Mouse (Mus musculus) kidney, postnatal 36 days (tissue): ENCODE results near the gene Pex14.

Experiments used
- DNase-seq, 2 experiments: peaks; one replicate each; pipeline ENCODE4 v3.0.0; 2021 to 2022; ENCODE audit warnings: mixed read lengths in 2 of 2

Pex14 gene

DNA sequence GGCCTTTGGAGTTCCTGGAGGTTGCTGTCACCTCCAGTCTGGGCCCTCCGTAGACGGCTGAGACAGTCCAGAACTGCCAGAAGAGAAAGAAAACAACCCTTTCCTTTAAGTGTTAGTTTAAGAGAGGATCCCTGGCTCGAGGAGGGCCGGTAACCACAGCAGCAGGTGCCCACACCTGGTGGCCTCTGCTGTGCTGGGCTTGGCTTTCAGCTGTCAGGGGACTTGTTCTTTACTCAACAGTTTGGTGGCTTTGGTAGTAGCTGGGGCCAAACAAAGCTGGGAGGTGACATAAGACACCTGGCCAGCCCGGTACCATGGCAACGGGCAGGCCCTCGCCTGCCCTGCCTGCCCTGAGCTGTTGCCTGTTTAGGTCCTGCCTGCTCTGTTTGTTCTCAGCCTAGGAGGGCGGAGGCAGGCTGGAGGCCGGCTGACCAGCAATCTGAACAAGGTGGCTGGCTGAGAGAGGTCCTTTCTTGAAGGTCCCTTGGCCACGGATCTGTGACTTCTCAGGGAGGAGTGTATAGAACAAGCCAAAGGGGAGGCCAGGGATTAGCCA is 151.8 kb downstream of the Pex14 start:
- DNase-seq, result peak; percentile 54 to 68

DNA sequence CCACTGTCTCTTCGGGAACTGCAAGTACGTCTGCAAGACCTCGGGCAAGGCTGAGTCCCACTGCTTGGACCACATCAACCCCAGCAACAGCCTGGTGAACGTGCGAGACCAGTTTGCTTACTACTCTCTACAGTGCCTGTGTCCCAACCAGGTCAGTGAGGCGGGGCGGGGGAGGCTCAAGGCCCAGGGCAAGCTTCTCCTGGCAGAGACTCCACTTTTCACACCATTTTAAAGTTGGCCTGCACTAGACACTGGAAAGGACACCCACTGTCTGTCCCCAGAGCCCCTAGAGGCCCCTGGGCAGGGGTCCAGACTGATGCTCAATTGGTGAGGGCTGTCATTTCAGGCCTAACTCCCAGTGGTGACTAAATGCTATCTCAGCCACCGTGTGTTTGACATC is 153.6 kb downstream of the Pex14 start:
- DNase-seq, result no peak

DNA sequence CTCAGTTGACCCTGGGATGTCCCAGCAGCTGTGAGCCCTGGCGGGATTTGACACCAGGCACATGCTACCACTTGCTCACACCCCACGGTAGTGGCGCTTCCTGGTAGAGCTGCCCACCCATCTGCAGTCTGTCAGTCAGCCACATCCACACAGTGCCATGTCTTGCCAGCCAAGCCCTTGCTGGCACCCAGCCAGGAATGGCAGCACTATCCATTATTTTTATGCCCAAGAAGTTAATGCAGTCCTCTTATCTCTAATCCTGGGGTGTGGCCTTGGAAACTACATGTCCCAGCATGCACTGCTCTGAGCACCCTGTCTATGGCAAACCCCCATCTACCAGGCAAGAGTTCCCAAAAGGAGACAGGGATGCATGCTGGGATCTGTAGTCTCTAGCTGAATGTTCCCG is 154.2 kb downstream of the Pex14 start:
- DNase-seq, result peak in 1 of 2 experiments; percentile 55

GRCm38 (mm10) chr4:148943099-148943498 is 156.6 kb downstream of the Pex14 start:
- DNase-seq, result no peak

DNA sequence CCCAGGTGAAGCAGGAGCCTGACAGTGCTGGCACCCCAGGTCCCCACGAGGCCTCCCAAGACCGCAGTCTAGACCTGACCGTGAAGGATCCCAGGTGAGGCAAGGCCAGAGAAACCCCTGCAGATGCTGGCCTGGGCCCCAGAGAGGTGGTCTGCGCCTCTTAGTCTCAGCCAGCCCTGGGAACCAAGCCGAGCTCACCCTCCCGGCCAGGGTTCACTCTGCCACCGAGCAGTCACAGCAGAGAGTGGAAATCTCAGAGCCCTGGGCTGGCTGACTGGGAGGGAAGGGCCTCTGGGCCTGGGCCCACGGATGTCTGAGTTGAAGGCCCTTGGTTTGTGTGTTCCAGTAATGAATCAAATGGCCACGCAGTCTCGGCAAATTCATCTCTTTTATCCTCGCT is 158.4 kb downstream of the Pex14 start:
- no peak for DNase-seq

- peak; percentile 85 to 88 for DNase-seq
Observed at GRCm38 (mm10) chr4:148940674-148941211, 158.9 kb downstream of the Pex14 start.

DNA sequence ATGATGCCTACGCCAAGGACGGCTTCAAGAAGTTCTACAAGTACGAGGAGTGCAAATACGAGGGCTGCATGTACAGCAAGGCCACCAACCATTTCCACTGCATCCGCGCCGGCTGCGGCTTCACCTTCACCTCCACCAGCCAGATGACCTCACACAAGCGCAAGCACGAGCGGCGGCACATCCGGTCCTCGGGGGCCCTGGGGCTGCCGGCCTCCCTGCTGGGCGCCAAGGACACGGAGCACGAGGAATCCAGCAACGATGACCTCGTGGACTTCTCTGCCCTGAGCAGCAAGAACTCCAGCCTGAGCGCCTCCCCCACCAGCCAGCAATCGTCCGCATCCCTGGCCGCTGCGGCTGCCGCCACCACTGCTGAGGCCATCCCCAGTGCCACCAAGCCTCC is 161.1 kb downstream of the Pex14 start:
- DNase-seq, result no peak

DNA sequence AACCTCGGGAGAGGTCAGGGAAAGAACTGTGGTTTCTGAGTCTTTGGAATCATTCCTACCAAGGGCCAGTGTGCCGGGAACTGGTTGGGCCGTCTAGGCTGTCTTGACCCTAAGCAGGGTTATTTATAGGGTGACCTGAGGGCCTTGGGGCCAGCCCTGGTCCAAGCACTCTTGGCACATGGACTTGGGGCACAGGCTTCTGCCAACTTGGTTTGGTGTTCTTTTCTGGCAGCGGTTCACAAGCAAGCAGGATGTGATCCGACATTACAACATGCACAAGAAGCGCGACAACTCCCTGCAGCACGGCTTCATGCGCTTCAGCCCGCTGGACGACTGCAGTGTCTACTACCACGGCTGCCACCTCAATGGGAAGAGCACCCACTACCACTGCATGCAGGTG is 162.9 kb downstream of the Pex14 start:
- no peak for DNase-seq

GRCm38 (mm10) chr4:148936111-148936510 is 163.6 kb downstream of the Pex14 start:
- no peak for DNase-seq

- no peak for DNase-seq
Observed at GRCm38 (mm10) chr4:148935211-148935610, 164.5 kb downstream of the Pex14 start.

GRCm38 (mm10) chr4:148933109-148933508 is 166.6 kb downstream of the Pex14 start:
- DNase-seq, result no peak

DNA sequence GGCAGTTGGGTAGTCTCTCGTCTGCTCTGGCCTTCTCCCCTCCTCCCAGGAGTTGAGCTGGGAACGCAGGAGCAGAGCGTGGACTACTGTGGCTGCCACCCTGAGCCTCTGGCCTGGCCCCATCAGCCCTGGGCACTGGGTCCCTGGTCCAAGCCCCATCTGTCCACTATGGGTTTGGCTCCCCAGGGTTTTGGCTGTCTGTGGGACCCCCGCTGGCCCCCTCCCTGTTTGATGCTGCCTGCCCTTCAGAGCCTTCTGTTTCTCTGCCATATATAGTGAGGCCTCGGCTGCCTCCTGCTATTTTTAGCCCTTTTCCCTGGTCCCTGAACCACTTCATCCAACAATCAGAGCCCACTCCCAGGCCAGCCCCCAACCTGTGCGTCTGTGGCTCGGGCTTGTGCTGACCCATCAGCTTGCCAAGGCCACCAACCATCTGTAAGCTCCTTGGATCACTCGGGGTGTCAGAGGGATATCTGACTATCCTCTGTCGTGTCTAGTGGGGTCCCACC is 168.9 kb downstream of the Pex14 start:
- DNase-seq, result no peak

DNA sequence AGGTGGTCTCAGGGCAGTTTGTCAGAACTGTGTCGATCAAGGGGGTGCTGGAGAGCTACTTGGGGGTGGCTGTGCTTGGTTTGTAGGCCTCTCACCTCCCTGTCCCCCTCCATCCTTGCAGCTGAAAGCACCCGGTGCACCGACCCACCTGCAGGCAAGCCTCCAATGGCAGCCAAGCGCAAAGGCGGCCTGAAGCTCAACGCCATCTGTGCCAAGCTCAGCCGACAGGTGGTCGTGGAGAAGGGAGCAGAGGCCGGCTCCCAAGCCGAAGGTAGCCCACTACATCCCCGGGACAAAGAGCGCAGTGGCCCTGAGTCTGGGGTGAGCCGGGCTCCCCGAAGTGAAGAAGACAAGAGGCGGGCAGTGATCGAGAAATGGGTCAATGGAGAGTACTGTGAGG is 170.8 kb downstream of the Pex14 start:
- no peak for DNase-seq

DNA sequence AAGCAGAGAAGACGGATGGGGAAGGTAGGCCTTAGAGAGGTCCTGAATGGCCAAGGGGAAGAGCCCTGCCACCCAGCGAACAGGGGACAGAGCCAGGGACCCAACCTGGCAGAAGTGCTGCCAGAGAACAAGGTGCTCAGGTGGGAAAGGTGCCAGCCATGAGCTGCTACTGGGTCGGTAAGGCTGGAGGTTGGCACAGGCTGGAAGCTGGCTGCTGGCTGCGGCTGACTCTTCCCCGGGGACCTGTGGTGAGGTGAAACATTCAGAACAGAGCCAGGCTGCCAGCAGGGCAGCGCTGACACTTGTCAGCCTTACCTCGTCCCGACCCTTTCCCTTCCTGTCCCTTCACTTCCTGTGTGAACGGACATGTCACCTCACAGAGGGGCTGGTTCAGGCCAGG is 171.4 kb downstream of the Pex14 start:
- peak; percentile 77 to 84 for DNase-seq

DNA sequence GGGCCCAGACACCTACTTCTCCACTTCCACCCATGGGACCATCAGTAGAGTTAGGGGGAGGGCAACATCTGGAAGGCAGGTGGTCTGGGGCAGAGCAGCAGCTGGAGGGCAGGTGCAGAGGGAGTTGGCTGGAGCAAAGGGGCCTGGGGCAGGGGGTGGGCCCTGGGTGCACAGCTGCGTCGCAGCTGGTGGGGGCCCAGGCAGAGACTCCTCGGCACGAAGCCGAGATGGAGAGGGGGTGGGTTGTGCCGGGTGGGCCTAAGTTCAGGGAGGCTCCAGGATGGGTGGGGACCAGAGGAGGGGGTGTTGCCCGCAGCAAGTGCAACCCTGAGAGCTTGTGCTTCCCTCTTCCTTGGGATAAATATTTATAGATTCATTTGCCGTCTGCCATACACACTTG is 173.2 kb downstream of the Pex14 start:
- DNase-seq, result no peak

DNA sequence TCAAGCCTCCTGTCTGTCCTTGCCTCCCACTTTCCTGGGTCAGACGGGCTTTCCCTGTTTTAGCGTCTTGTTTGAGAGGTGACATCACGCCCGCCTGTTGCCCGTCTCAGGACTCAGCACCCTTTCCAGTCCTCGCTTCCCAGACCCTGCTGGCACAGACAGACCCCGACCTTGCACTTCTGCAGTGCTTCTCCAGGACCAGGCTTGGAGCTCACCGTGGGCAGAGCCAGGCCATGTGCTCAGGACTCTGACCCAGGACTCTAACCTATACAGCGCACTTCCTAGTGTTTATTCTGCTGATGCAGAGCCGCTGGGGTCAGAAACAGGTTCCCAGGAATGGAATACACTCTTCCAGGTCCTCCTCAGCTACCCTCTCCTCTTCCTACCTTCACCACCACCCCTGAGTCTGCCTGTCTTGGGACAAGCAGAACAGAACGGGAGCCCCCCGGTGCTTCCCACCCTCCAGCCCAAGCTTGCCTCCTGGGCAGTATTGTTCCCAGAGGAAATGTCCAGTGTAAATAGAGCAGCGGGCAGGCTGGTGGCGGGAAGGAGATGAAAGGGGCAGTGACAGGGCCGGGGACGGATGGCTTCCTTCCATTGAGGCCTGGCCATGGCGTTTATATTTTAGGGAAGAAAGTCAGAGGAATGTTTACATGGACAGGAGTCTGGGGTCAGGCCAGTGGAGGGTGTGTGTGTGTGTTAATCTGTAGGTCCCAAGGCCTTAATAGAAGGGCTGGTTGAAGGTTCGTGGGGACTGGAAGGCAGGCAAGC is 173.9 kb downstream of the Pex14 start:
- DNase-seq, result peak; percentile 47 to 48

DNA sequence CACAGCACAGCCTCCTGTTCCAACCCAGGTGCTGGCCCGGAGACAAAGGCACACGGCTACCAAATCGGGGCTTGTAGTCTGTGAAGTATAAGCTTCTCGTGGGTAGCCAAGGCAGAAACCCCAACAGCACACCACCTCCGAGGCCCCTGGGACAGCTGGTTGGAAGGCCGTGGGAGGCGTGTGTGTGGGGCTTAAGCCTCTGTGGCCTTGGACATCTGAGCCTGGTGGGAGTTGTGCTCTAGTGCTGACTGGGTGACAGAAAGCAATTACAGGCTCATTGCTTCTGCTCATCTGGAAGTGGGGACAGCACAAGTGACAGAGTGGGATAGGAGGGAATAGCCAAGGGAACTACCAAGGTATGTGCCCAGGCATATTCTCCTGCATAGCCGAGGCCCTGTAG is 175.7 kb downstream of the Pex14 start:
- DNase-seq, result no peak

GRCm38 (mm10) chr4:148923414-148923813 is 176.3 kb downstream of the Pex14 start:
- no peak for DNase-seq

DNA sequence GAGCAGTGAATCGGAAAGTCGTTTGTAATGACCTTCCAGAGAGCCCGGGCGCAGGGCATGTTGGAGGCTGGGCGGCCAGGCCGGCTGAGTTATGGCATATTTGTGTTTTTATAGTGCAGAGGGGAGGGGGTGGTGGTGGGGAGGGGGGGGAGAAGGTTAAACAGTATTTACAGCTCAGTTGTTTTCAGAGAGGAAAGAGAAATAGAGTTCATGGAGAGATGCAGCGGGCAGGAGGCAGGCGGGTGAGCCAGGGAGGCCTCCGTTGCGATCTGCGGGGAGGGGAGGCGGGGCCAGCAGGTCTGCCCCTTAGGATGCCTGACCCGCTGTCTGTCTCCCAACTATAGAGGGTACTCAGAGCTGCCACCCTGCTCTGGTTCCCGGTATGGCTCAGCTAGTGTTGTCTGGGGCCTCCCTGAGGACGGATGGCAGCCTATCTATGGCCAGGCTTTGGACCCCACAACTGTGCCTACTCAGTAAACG is 177.4 kb downstream of the Pex14 start:
- DNase-seq, result peak in 1 of 2 experiments; percentile 63

DNA sequence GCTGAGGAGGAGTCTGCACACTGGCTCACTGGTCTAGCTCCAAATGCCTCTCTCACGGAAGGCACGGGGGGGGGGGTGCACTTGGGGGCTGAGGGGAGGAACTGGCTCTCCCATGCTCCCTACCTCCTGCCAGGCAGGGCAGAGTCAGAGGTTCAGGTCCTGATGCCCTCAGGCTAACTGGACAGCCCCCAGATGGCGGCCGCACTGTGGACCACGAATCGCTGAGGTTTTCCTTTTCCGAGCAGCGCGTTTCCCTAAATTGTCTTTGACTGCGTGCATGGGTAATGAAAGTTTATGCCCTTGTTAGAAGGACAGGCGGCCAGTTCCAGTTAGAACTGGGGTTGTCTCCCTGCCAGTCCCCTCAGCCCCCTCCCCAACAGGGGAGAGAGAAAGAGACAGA is 179.1 kb downstream of the Pex14 start:
- peak; percentile 61 to 63 for DNase-seq

- DNase-seq, result peak; percentile 79
Observed at GRCm38 (mm10) chr4:148918707-148919447, 180.8 kb downstream of the Pex14 start.

DNA sequence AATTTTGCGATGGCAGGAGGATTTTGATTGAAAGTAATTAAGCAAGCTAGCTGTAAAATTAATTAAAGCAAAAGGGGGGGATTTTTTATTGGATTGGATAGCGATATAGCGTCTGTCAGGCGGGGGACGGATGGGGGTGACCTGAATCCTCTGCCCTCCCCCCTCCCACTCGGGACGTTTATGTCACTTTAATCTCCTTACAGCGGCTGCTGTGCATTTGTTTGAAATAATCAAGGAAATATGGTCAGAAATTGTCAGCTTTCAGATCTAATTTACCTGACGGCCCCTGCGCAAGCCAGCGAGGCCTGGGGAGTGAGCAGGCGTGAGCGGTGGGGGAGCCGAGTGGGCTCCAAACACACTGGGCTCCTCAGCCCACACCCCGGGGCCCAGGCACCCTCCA is 183.8 kb downstream of the Pex14 start:
- no peak for DNase-seq
